Mouse (Mus musculus) myocyte (in vitro differentiated cells): ENCODE measurements around the gene Mbtd1.

Experiments used
- CEBPB ChIP-seq: IDR thresholded peaks from 2 replicates; pipeline ENCODE4 v1.6.1; 2011; ENCODE audit warnings: mild to moderate bottlenecking, moderate library complexity; ENCODE audit not compliant: poor library complexity, insufficient read depth, severe bottlenecking
- E2F4 ChIP-seq: IDR thresholded peaks from one replicate; pipeline ENCODE4 v1.6.1; 2011; ENCODE audit warnings: mild to moderate bottlenecking, control low read depth, moderate library complexity; ENCODE audit not compliant: insufficient read depth
- MAX ChIP-seq: IDR thresholded peaks from one replicate; pipeline ENCODE4 v1.6.1; 2011; ENCODE audit warnings: low read depth, mild to moderate bottlenecking, control low read depth
- MYOD1 ChIP-seq, 3 experiments: IDR thresholded peaks; one replicate each; pipeline ENCODE4 v1.6.1; 2011; ENCODE audit warnings: control low read depth in 2 of 3, low read depth in 2 of 3, mild to moderate bottlenecking in 2 of 3, moderate library complexity in 1 of 3; ENCODE audit not compliant: insufficient read length in 2 of 3, control insufficient read depth in 1 of 3
- MYOG ChIP-seq, 3 experiments: IDR thresholded peaks; one replicate each; pipeline ENCODE4 v1.6.1; 2011; ENCODE audit warnings: control low read depth in 2 of 3, low read depth in 2 of 3, mild to moderate bottlenecking in 2 of 3; ENCODE audit not compliant: insufficient read length in 2 of 3, control insufficient read depth in 1 of 3, insufficient read depth in 1 of 3
- POLR2A ChIP-seq: IDR thresholded peaks from one replicate; pipeline ENCODE4 v1.6.1; 2011; ENCODE audit warnings: low read depth, mild to moderate bottlenecking, control low read depth, moderate library complexity; ENCODE audit not compliant: insufficient read length
- POLR2AphosphoS2 ChIP-seq: IDR thresholded peaks from one replicate; pipeline ENCODE4 v1.6.1; 2011; ENCODE audit warnings: low read depth, control low read depth; ENCODE audit not compliant: insufficient read length

DNA sequence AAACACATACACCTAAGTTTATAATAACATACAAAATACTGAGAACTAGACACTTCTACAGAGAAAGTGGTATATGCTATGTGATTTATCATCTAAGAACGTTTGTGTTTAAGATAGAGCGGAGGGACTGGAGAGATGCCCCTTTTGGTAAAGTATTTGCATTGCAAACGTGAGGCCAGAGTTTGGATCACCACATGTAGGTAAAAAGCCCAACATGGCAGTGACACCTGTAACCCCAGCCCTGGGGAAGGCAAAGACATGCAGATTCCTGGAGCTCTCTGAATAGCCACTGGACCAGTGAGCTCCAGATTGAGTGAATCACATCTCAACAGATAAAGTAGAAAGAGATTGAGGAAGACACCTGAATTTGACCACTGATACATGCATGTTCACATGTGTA lies 12.1 kb downstream of the Mbtd1 start:
- TF ChIP-seq MAX (no peak), MYOG (IDR thresholded peaks at IDR 0.05; ENCODE audit: control insufficient read depth in 1 of 3, insufficient read depth in 1 of 3, insufficient read length in 2 of 3, low read depth in 2 of 3) (no peak), POLR2A (no peak), E2F4 (no peak), POLR2AphosphoS2 (no peak), MYOD1 (IDR thresholded peaks at IDR 0.05; ENCODE audit: control insufficient read depth in 1 of 3, insufficient read length in 2 of 3, low read depth in 2 of 3) (no peak), CEBPB (no peak)
